Mouse (Mus musculus) forebrain, postnatal 0 days (tissue): Measurements from ENCODE around the gene Sult1c2. TPM values are rescaled to one million over a fixed set of nuclear protein-coding genes. Genes with fewer than 3 reads are reported as not detected.
"Not testable (repeated sequence)": the region's sequence is repeated elsewhere in the genome, so short reads cannot be mapped to it uniquely, and the experiment has no call there.

Experiments used
- ATAC-seq: fragments of 200-750 bp; cut with Nextera tagmentation; 2 replicates; pipeline ENCODE4 v1.8.0; 2017; ENCODE audit warnings: mild to moderate bottlenecking, moderate library complexity
- DNase-seq: peaks from one replicate; pipeline ENCODE4 v3.0.0-alpha.2; 2015
- H3K27ac ChIP-seq: fragments of 300-500 bp; sonication (generic); 2 replicates; pipeline ENCODE4 v1.5.1; 2014; ENCODE audit warnings: low read depth, mild to moderate bottlenecking, antibody characterized with exemption, low read length, moderate library complexity, mixed read lengths
- H3K27me3 ChIP-seq: fragments of 300-500 bp; sonication (generic); 2 replicates; pipeline ENCODE4 v1.6.1; 2014; ENCODE audit warnings: mild to moderate bottlenecking, low read length, mixed read lengths; ENCODE audit not compliant: insufficient read depth
- H3K36me3 ChIP-seq: fragments of 300-500 bp; sonication (generic); 2 replicates; pipeline ENCODE4 v1.6.1; 2014; ENCODE audit warnings: mild to moderate bottlenecking, moderate library complexity; ENCODE audit not compliant: insufficient read depth
- H3K4me1 ChIP-seq: fragments of 300-500 bp; sonication (generic); 2 replicates; pipeline ENCODE4 v1.6.1; 2014; ENCODE audit warnings: antibody characterized with exemption; ENCODE audit not compliant: insufficient read depth
- H3K4me2 ChIP-seq: fragments of 300-500 bp; sonication (generic); 2 replicates; pipeline ENCODE4 v1.6.1; 2014; ENCODE audit warnings: low read depth, mild to moderate bottlenecking, moderate library complexity
- H3K4me3 ChIP-seq: fragments of 300-500 bp; sonication (generic); 2 replicates; pipeline ENCODE4 v1.5.1; 2014; ENCODE audit warnings: low read depth, low read length, mixed read lengths
- H3K9ac ChIP-seq: fragments of 300-500 bp; sonication (generic); 2 replicates; pipeline ENCODE4 v1.6.1; 2014; ENCODE audit warnings: mild to moderate bottlenecking
- H3K9me3 ChIP-seq: fragments of 300-500 bp; sonication (generic); 2 replicates; pipeline ENCODE4 v1.6.1; 2016; ENCODE audit warnings: low read length
- CTCF ChIP-seq: sonication (generic); IDR thresholded peaks from 2 replicates; pipeline ENCODE4 v1.5.1; 2016; ENCODE audit warnings: antibody characterized with exemption, control low read depth, low read depth
- WGBS: fragments of 180-500 bp; shearing (Covaris S2); extraction: QIAGEN DNeasy Blood & Tissue Kit; methylation state at CpG from one replicate; pipeline ENCODE4 v1.1.7; 2014; 5-methylcytosine and 5-hydroxymethylcytosine counted together
- polyA plus RNA-seq: library from polyadenylated mRNA; unstranded; fragments of >200 nt; fragmentation: Nextera tagmentation; extraction: Ambion mirVana; gene quantifications from 2 replicates; pipeline ENCODE4 v1.2.1, GENCODE M21; 2015
- total RNA-seq: library from RNA; depleted of rRNA; stranded (reverse); fragments of >200 nt; gene quantifications from 2 replicates; pipeline ENCODE4 v1.2.3, GENCODE M21; 2014; rRNA removed

Gene Sult1c2
- total RNA-seq (not detected in 2 replicates), polyA plus RNA-seq (not detected in 2 replicates)

DNA sequence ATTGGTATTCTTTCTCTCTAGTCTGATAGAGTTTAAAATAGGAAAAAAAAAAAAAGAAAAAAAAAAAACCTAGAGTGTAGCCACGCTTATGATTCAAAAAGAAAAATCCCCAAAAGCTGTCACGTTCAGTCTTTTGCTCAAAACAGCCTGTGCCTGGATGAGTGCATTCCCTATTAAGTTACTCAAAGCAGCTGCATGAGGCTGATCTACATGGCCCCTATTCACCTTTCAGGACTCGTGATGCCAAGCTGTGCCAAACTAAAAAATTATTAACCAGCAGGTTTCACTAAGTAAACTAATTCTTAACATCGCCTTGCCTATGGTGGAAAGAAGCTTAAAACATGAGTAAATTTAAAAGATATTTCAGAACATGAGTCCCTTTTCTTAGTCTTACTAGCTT, at the start of gene Sult1c2:
Gene Sult1c2, minus strand, starts transcription at position 134 of the 400 bp plus-strand sequence.
- DNase-seq (no peak), ATAC-seq (no peak)
- WGBS: 86% methylated on average over 4 of the region's 4 CpGs
- no peak within 1 kb of the TSS for H3K4me2 ChIP-seq
- TF ChIP-seq CTCF: no peak
- H3K9ac ChIP-seq: no peak within 1 kb of the TSS
- no peak within 1 kb of the TSS for H3K4me3 ChIP-seq
- no peaks in the 10 kb centered on the region for H3K36me3 ChIP-seq
- no peak within 1 kb of the TSS for H3K27ac ChIP-seq
- no peaks in the 10 kb centered on the region for H3K4me1 ChIP-seq
- H3K27me3 ChIP-seq: no peaks in the 10 kb centered on the region
- no peaks in the 10 kb centered on the region for H3K9me3 ChIP-seq

DNA sequence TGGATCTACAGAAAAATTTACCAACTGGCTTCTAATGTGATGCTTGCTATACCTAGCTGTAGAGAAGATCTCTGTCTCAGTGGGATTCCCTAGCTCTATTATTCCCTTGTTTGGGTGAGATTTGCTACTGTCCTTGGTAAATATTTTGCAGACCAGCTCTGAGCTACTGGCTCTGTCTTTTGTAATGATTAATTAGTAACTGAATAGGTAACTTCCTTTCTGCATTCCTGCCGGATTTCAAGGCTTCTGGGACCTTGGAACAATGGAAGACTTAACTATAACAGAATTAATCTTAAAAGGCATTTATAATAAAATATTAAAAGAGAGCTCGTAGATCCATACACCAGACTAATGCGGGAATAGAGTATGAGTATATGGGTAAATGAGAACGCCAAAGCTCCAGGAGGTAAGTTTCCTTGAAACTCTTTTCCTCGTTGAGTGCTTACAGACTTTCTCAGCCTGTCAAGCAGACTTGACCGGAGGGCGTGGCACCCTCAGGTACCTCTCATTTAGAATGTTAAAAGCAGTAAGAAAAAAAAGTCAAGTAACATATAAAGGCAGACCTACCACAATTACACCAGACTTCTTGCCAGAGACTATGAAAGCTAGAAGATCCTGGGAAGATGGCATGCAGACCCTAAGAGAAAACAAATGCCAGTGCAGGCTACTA, 33.0 kb upstream of the Sult1c2 start:
- H3K4me3 ChIP-seq, H3K9ac ChIP-seq, H3K27ac ChIP-seq, H3K4me1 ChIP-seq, H3K27me3 ChIP-seq, DNase-seq, ATAC-seq, H3K36me3 ChIP-seq, H3K4me2 ChIP-seq, H3K9me3 ChIP-seq: not testable (repeated sequence)
- 94% methylated on average over 7 of the region's 7 CpGs for WGBS

DNA sequence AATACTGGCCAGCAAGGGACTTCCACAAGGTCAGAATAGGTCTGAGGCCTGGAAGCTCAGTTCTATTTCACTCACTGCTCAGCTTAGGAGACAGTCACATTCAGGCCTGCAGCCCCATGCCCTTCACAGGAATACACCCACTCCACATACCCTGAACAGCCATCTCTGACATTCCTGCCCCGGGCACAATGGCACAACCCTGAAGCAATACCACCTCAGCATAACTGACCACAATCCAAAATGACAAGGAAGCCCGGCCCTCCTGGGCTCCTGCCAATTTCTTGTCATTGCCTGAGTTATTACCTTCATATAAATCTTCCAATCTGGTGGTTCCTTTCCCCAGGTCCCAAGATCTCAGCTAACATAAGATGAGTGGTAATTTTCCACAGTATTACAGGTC, 28.3 kb upstream of the Sult1c2 start:
- Histone ChIP-seq H3K36me3 (no peaks in the 10 kb centered on the region), H3K4me3 (no peak overlapping the region), H3K27ac (no peak overlapping the region), H3K4me1 (no peaks in the 10 kb centered on the region), H3K9me3 (no peaks in the 10 kb centered on the region), H3K4me2 (no peak overlapping the region), H3K9ac (no peak overlapping the region), H3K27me3 (no peaks in the 10 kb centered on the region)
- no peak for TF ChIP-seq CTCF
- WGBS: 84% methylated on average over 2 of the region's 2 CpGs
- ATAC-seq (no peak), DNase-seq (no peak)

GRCm38 (mm10) chr17:53872192-53872591, 26.1 kb upstream of the Sult1c2 start:
- no peak overlapping the region for H3K9ac ChIP-seq
- H3K4me1 ChIP-seq: no peaks in the 10 kb centered on the region
- H3K4me3 ChIP-seq: no peak overlapping the region
- WGBS: 87% methylated on average over 3 of the region's 3 CpGs
- no peak overlapping the region for H3K4me2 ChIP-seq
- DNase-seq: no peak
- no peaks in the 10 kb centered on the region for H3K27me3 ChIP-seq
- no peak overlapping the region for H3K27ac ChIP-seq
- no peak for TF ChIP-seq CTCF
- H3K9me3 ChIP-seq: no peaks in the 10 kb centered on the region
- H3K36me3 ChIP-seq: no peaks in the 10 kb centered on the region
- no peak for ATAC-seq

GRCm38 (mm10) chr17:53869931-53870330, 23.8 kb upstream of the Sult1c2 start:
- H3K4me1 ChIP-seq: no peaks in the 10 kb centered on the region
- no peaks in the 10 kb centered on the region for H3K9me3 ChIP-seq
- H3K4me3 ChIP-seq: no peak overlapping the region
- DNase-seq: no peak
- no peak for TF ChIP-seq CTCF
- H3K9ac ChIP-seq: no peak overlapping the region
- H3K27ac ChIP-seq: no peak overlapping the region
- no peak for ATAC-seq
- no peaks in the 10 kb centered on the region for H3K27me3 ChIP-seq
- no peaks in the 10 kb centered on the region for H3K36me3 ChIP-seq
- no peak overlapping the region for H3K4me2 ChIP-seq

DNA sequence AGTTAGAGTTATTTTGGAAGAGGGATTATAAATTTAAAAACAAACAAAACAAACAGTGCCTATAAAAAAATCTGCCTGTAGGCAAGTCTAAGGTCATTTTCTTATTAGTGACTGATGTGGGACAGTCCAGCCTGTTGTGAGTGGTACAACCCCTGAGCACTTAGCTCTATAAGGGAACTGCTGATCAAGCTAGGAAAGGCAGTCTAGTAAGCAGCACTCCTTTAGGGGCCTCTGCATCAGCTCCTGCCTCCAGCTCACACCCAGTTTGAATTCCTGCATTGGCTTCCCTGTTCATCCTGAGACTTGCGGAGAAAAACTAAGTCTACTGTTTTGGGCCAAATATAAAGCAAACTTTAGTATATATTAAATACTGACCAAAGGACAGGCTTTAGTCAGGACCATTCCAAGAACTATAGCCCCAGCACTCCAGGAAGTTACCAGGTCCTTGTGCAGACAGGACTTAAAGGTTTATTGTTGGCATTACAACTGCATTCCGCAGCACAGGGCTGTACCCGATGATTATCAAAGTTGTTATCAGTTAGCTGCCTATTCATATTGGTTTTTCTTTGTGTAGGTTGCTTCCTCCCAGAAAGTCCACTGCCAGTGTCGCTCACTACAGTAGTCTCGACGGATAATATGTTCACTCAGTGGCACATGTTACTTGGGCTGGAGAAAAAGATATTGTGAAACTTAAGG, 19.3 kb upstream of the Sult1c2 start:
- Histone ChIP-seq H3K27ac (no peak overlapping the region), H3K36me3 (no peaks in the 10 kb centered on the region), H3K27me3 (no peaks in the 10 kb centered on the region), H3K4me3 (no peak overlapping the region), H3K9ac (no peak overlapping the region), H3K4me1 (no peaks in the 10 kb centered on the region), H3K9me3 (no peaks in the 10 kb centered on the region), H3K4me2 (no peak overlapping the region)
- no peak for TF ChIP-seq CTCF
- ATAC-seq (no peak), DNase-seq (no peak)
- 87% methylated on average over 6 of the region's 6 CpGs for WGBS

DNA sequence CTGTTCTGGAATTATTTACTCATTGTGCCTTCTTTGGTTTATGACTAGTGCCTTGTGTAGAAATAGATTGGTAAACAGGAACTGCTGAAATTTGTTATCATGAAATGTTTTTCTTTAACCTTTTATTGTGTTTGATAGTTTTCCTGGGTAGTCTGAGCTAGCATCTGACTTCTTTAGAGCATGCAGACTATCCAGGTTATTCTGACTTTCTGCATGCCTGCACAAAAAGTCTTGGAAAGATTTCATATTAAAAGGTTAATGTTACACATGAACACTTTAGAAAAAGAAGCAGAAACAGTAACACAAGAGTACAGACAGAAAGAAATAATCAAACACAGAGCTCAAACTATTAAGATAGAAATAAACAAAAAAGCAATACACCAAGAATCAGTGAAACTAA, 14.4 kb upstream of the Sult1c2 start:
- no peaks in the 10 kb centered on the region for H3K4me1 ChIP-seq
- H3K4me3 ChIP-seq: no peak overlapping the region
- no peak overlapping the region for H3K27ac ChIP-seq
- no peaks in the 10 kb centered on the region for H3K9me3 ChIP-seq
- ATAC-seq: no peak
- no peaks in the 10 kb centered on the region for H3K36me3 ChIP-seq
- no peak overlapping the region for H3K9ac ChIP-seq
- H3K27me3 ChIP-seq: no peaks in the 10 kb centered on the region
- TF ChIP-seq CTCF: no peak
- DNase-seq: no peak
- H3K4me2 ChIP-seq: no peak overlapping the region
